Mouse (Mus musculus) cerebellum, adult 2 months (tissue): Measurements from ENCODE around the gene Aph1a.

ENCODE experiments used
- CTCF ChIP-seq: fragments of 200-500 bp; IDR thresholded peaks from 2 replicates; pipeline ENCODE4 v1.5.1; 2011; ENCODE audit warnings: low read depth, mild to moderate bottlenecking, control low read depth, low read length, moderate library complexity, borderline replicate concordance; ENCODE audit not compliant: insufficient read depth
- POLR2A ChIP-seq: fragments of 200-500 bp; IDR thresholded peaks from 2 replicates; pipeline ENCODE4 v1.6.1; 2011; ENCODE audit warnings: low read length, control low read depth, borderline replicate concordance; ENCODE audit not compliant: insufficient read depth

GRCm38 (mm10) chr3:95925087-95925486 is 31.3 kb downstream of the Aph1a start:
- TF ChIP-seq CTCF (no peak), POLR2A (no peak)
